Mouse (Mus musculus) C2C12 (cell line): ENCODE results near the gene Baz2b.

ENCODE experiments used
- CEBPB ChIP-seq: IDR thresholded peaks from one replicate; pipeline ENCODE4 v1.6.1; 2011; ENCODE audit warnings: low read depth, mild to moderate bottlenecking, control low read depth, moderate library complexity
- CTCF ChIP-seq: IDR thresholded peaks from one replicate; pipeline ENCODE4 v1.5.1; 2011; ENCODE audit not compliant: control insufficient read depth, insufficient read depth, insufficient read length
- FOSL1 ChIP-seq: IDR thresholded peaks from one replicate; pipeline ENCODE4 v1.8.0; 2011; ENCODE audit warnings: mild to moderate bottlenecking, low read length; ENCODE audit not compliant: poor library complexity, insufficient read depth, severe bottlenecking
- MAX ChIP-seq: IDR thresholded peaks from one replicate; pipeline ENCODE4 v1.6.1; 2011; ENCODE audit warnings: mild to moderate bottlenecking, control low read depth
- MYOD1 ChIP-seq: IDR thresholded peaks from one replicate; pipeline ENCODE4 v1.6.1; 2011; ENCODE audit warnings: low read depth; ENCODE audit not compliant: control insufficient read depth, insufficient read length
- MYOG ChIP-seq: IDR thresholded peaks from one replicate; pipeline ENCODE4 v1.6.1; 2011; ENCODE audit not compliant: control insufficient read depth, insufficient read length; ENCODE audit errors: extremely low read depth
- USF1 ChIP-seq: IDR thresholded peaks from one replicate; pipeline ENCODE4 v1.6.1; 2011; ENCODE audit warnings: low read depth, mild to moderate bottlenecking, control low read depth, moderate library complexity

GRCm38 (mm10) chr2:60181696-60182095, 27.9 kb downstream of the Baz2b start:
- TF ChIP-seq USF1 (no peak), CTCF (no peak), FOSL1 (no peak), MYOD1 (no peak), CEBPB (no peak), MAX (no peak), MYOG (no peak)
